ENCODE assay signal across 9 mouse cellular contexts in the genomic region with DNA sequence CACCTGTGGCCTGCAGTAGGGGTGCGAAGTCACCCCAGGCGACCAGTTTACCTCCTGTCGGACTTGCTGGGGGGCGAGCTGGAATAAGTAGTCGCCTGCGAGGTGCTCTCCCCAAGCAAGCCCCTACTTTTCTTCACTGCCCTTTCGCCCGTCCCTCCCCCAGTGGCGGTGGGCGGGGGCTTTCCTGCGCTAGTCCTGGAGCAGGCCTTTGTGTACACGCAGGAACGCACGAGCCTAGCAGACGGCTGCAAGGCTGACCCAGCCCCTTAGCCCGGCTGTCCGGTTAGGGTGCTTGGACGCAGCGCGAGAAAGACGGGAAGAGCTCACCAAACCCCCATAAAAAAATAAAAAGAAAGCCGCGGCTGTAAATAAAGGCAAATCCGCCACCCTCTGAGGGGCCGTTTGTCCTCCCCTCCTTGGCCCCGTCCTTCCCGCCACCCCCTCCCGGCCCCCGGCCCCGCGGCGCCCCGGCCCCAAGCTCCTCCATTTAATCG. TPM values are rescaled to one million over a fixed set of nuclear protein-coding genes. Genes with fewer than 3 reads are reported as not detected.
DNase-seq lines count a peak whose midpoint lies in the region; ATAC-seq lines count a peak whose summit lies in the region.
"Had no signal": no experiment of that assay in that cellular context is flagged by ENCODE, and none has a peak within 500 bp of the region (broad histone marks: within the 10 kb centered on the region; RNA-seq: fewer than 3 reads in every experiment).

No protein-coding gene starts in this region.

- H3K4me2 ChIP-seq in forebrain, embryonic 11.5 days (ENCODE audit: low read depth, low read length, severe bottlenecking): peak overlapping the region; percentile 78
- peak overlapping the region; percentile 70 for H3K4me2 ChIP-seq in heart, embryonic 14.5 days (ENCODE audit: low read length)
- H3K4me2 ChIP-seq in liver, embryonic 15.5 days: peak overlapping the region; percentile 79
- peak overlapping the region; percentile 45 for H3K4me2 ChIP-seq in neural tube, embryonic 11.5 days (ENCODE audit: low read depth)
- peak overlapping the region; percentile 83 for H3K4me2 ChIP-seq in stomach, embryonic 16.5 days (ENCODE audit: low read depth, low read length)

- peaks cover 15% of the 10 kb centered on the region for H3K4me1 ChIP-seq in forebrain, embryonic 11.5 days (replicated peaks; ENCODE audit: control insufficient read depth, insufficient read depth, low read length)
- peaks cover 14 to 22% of the 10 kb centered on the region in 2 experiments for H3K4me1 ChIP-seq in heart, embryonic 14.5 days (ENCODE audit: control insufficient read depth in 2 of 2, insufficient read depth in 2 of 2, low read length in 2 of 2)
- peaks cover 30% of the 10 kb centered on the region for H3K4me1 ChIP-seq in liver, embryonic 15.5 days (replicated peaks)
- H3K4me1 ChIP-seq in neural tube, embryonic 11.5 days (ENCODE audit: control insufficient read depth, insufficient read depth, low read length): 0 out of 2 replicates have a peak, but pooled peaks cover 6% of the 10 kb centered on the region
- H3K4me1 ChIP-seq in stomach, embryonic 16.5 days (ENCODE audit: control insufficient read depth, insufficient read depth, low read length): peaks cover 17% of the 10 kb centered on the region

- peak; percentile 76 for ATAC-seq in forebrain, embryonic 11.5 days (replicated peaks; ENCODE audit: low FRiP score)
- peak; percentile 66 for ATAC-seq in heart, embryonic 14.5 days (ENCODE audit: insufficient number of reproducible peaks, insufficient read depth, low FRiP score, low read depth)
- no peak for ATAC-seq in liver, embryonic 15.5 days (ENCODE audit: insufficient read depth)
- ATAC-seq in neural tube, embryonic 11.5 days (ENCODE audit: insufficient read depth, low FRiP score, low TSS enrichment): peak; percentile 70
- ATAC-seq in stomach, embryonic 16.5 days (ENCODE audit: insufficient read depth, low FRiP score): peak; percentile 75; the same call in 1 of the 2 replicates

- peak; percentile 79 for DNase-seq in layer of hippocampus, adult 11-12 months (ENCODE audit: low spot score)
- no peak for DNase-seq in layer of hippocampus, adult 9-10 months (ENCODE audit: low spot score)
- DNase-seq in forebrain, embryonic 11.5 days (ENCODE audit: low spot score): peak; percentile 93
- peak; percentile 92 for DNase-seq in kidney, postnatal 14 days
- DNase-seq in neural tube, embryonic 11.5 days (ENCODE audit: low spot score): peak; percentile 88

- H3K27me3 ChIP-seq in forebrain, embryonic 11.5 days (ENCODE audit: control insufficient read depth, insufficient read depth, low read length): no peaks in the 10 kb centered on the region
- H3K27me3 ChIP-seq in heart, embryonic 14.5 days (ENCODE audit: control insufficient read depth, insufficient read depth, low read length): no peaks in the 10 kb centered on the region
- H3K27me3 ChIP-seq in liver, embryonic 15.5 days: peaks cover 42% of the 10 kb centered on the region
- no peaks in the 10 kb centered on the region for H3K27me3 ChIP-seq in neural tube, embryonic 11.5 days (ENCODE audit: control insufficient read depth, insufficient read depth, low read length)
- no peaks in the 10 kb centered on the region for H3K27me3 ChIP-seq in stomach, embryonic 16.5 days (ENCODE audit: control insufficient read depth, insufficient read depth, low read length)
- H3K27me3 ChIP-seq: CH12.LX had no signal

- peak overlapping the region; percentile 92 for H3K9ac ChIP-seq in forebrain, embryonic 11.5 days (ENCODE audit: low read length)
- H3K9ac ChIP-seq in heart, embryonic 14.5 days (ENCODE audit: low read length): peak overlapping the region; percentile 89
- peak overlapping the region; percentile 52 for H3K9ac ChIP-seq in liver, embryonic 15.5 days
- peak overlapping the region; percentile 82 for H3K9ac ChIP-seq in neural tube, embryonic 11.5 days (ENCODE audit: low read length)
- H3K9ac ChIP-seq in stomach, embryonic 16.5 days (ENCODE audit: low read length): peak overlapping the region; percentile 91

- H3K27ac ChIP-seq in forebrain, embryonic 11.5 days (ENCODE audit: low read depth, low read length): peak overlapping the region; percentile 99
- H3K27ac ChIP-seq in heart, embryonic 14.5 days (replicated peaks in 1 of 2; ENCODE audit: control insufficient read depth in 1 of 2, insufficient read depth in 1 of 2, low read depth in 2 of 2, low read length in 2 of 2): peak overlapping the region; percentile 94 to 98
- H3K27ac ChIP-seq in liver, embryonic 15.5 days (replicated peaks): peak overlapping the region; percentile 80
- H3K27ac ChIP-seq in neural tube, embryonic 11.5 days (ENCODE audit: low read depth, low read length): peak overlapping the region; percentile 99
- peak overlapping the region; percentile 99 for H3K27ac ChIP-seq in stomach, embryonic 16.5 days (ENCODE audit: low read length)

- H3K9me3 ChIP-seq in forebrain, embryonic 11.5 days (ENCODE audit: control insufficient read depth, low read length): no peaks in the 10 kb centered on the region
- H3K9me3 ChIP-seq in heart, embryonic 14.5 days (ENCODE audit: control insufficient read depth, low read length): no peaks in the 10 kb centered on the region
- no peaks in the 10 kb centered on the region for H3K9me3 ChIP-seq in liver, embryonic 15.5 days (replicated peaks)
- no peaks in the 10 kb centered on the region for H3K9me3 ChIP-seq in neural tube, embryonic 11.5 days (ENCODE audit: control insufficient read depth, low read length)
- no peaks in the 10 kb centered on the region for H3K9me3 ChIP-seq in stomach, embryonic 16.5 days (replicated peaks; ENCODE audit: control insufficient read depth, low read length)

- WGBS in forebrain, embryonic 11.5 days: under 1% methylated on average over 33 of the region's 34 CpGs
- WGBS in heart, embryonic 14.5 days: under 1% methylated on average over 28 of the region's 34 CpGs
- WGBS in liver, embryonic 15.5 days (ENCODE audit: insufficient replicate concordance): 1% methylated on average over 33 of the region's 34 CpGs
- under 1% methylated on average over 26 of the region's 34 CpGs for WGBS in neural tube, embryonic 11.5 days
- under 1% methylated on average over 34 of the region's 34 CpGs for WGBS in stomach, embryonic 16.5 days

- peak overlapping the region; percentile 43 for H3K4me3 ChIP-seq in forebrain, embryonic 11.5 days (ENCODE audit: low read depth, low read length)
- H3K4me3 ChIP-seq in heart, embryonic 14.5 days (ENCODE audit: control insufficient read depth in 1 of 2, insufficient read depth in 1 of 2, low read depth in 1 of 2, low read length in 2 of 2): peak overlapping the region; percentile 50 to 51
- peak overlapping the region; percentile 82 for H3K4me3 ChIP-seq in liver, embryonic 15.5 days (replicated peaks)
- H3K4me3 ChIP-seq in neural tube, embryonic 11.5 days (ENCODE audit: low read depth, low read length): peak overlapping the region; percentile 39
- H3K4me3 ChIP-seq in stomach, embryonic 16.5 days (replicated peaks; ENCODE audit: low read length): peak overlapping the region; percentile 60

- H3K36me3 ChIP-seq in forebrain, embryonic 11.5 days (ENCODE audit: control insufficient read depth, insufficient read depth, low read length): no peaks in the 10 kb centered on the region; the same call in none of the 2 replicates
- H3K36me3 ChIP-seq in heart, embryonic 14.5 days (ENCODE audit: control insufficient read depth, insufficient read depth, low read length): peaks cover 30% of the 10 kb centered on the region
- H3K36me3 ChIP-seq in liver, embryonic 15.5 days (replicated peaks): peaks cover 29% of the 10 kb centered on the region
- peaks cover 6% of the 10 kb centered on the region for H3K36me3 ChIP-seq in neural tube, embryonic 11.5 days (ENCODE audit: control insufficient read depth, insufficient read depth, low read length)
- no peaks in the 10 kb centered on the region for H3K36me3 ChIP-seq in stomach, embryonic 16.5 days (ENCODE audit: control insufficient read depth, insufficient read depth, low read length)

RNA-seq across cellular contexts. Expression of gene Atp5g2, which starts 0.4 kb away (rescaled TPM):
- 52.7 and 58.4 TPM in 2 replicates for polyA plus RNA-seq in forebrain, embryonic 11.5 days (2014; fragmentation: Nextera tagmentation; extraction: Ambion mirVana)
- polyA plus RNA-seq in heart, embryonic 14.5 days (2014; fragmentation: Nextera tagmentation; extraction: Ambion mirVana): 98.6 and 118 TPM in 2 replicates
- polyA plus RNA-seq in liver, embryonic 15.5 days (2015; fragmentation: Nextera tagmentation; extraction: Ambion mirVana): 26.9 and 29.4 TPM in 2 replicates
- 64.9 and 66.5 TPM in 2 replicates for polyA plus RNA-seq in neural tube, embryonic 11.5 days (2014; fragmentation: Nextera tagmentation; extraction: Ambion mirVana)
- 53.3 and 54.2 TPM in 2 replicates for polyA plus RNA-seq in stomach, embryonic 16.5 days (2015; fragmentation: Nextera tagmentation; extraction: Ambion mirVana)

RNA-seq across cellular contexts. Expression of gene Atf7, which starts 46.5 kb away (rescaled TPM):
- 15.1 and 15.5 TPM in 2 replicates for polyA plus RNA-seq in forebrain, embryonic 11.5 days (2014; fragmentation: Nextera tagmentation; extraction: Ambion mirVana)
- 27.0 and 29.7 TPM in 2 replicates for polyA plus RNA-seq in heart, embryonic 14.5 days (2014; fragmentation: Nextera tagmentation; extraction: Ambion mirVana)
- polyA plus RNA-seq in liver, embryonic 15.5 days (2015; fragmentation: Nextera tagmentation; extraction: Ambion mirVana): 8.8 and 10.5 TPM in 2 replicates
- 14.2 and 18.4 TPM in 2 replicates for polyA plus RNA-seq in neural tube, embryonic 11.5 days (2014; fragmentation: Nextera tagmentation; extraction: Ambion mirVana)
- 40.6 and 40.8 TPM in 2 replicates for polyA plus RNA-seq in stomach, embryonic 16.5 days (2015; fragmentation: Nextera tagmentation; extraction: Ambion mirVana)

RNA-seq across cellular contexts. Expression of gene Gm28047, which starts 46.9 kb away (rescaled TPM):
- 0.37 TPM in 1 of 2 replicates, not detected in the other for polyA plus RNA-seq in forebrain, embryonic 11.5 days (2014; fragmentation: Nextera tagmentation; extraction: Ambion mirVana)
- not detected in 2 replicates for polyA plus RNA-seq in heart, embryonic 14.5 days (2014; fragmentation: Nextera tagmentation; extraction: Ambion mirVana)
- polyA plus RNA-seq in liver, embryonic 15.5 days (2015; fragmentation: Nextera tagmentation; extraction: Ambion mirVana): not detected in 2 replicates
- not detected in 2 replicates for polyA plus RNA-seq in neural tube, embryonic 11.5 days (2014; fragmentation: Nextera tagmentation; extraction: Ambion mirVana)
- not detected in 2 replicates for polyA plus RNA-seq in stomach, embryonic 16.5 days (2015; fragmentation: Nextera tagmentation; extraction: Ambion mirVana)

RNA-seq across cellular contexts. Expression of gene Calcoco1, which starts 50.2 kb away (rescaled TPM):
- 30.4 and 31.1 TPM in 2 replicates for polyA plus RNA-seq in forebrain, embryonic 11.5 days (2014; fragmentation: Nextera tagmentation; extraction: Ambion mirVana)
- 66.2 and 66.5 TPM in 2 replicates for polyA plus RNA-seq in heart, embryonic 14.5 days (2014; fragmentation: Nextera tagmentation; extraction: Ambion mirVana)
- 12.8 and 14.5 TPM in 2 replicates for polyA plus RNA-seq in liver, embryonic 15.5 days (2015; fragmentation: Nextera tagmentation; extraction: Ambion mirVana)
- 36.7 and 40.9 TPM in 2 replicates for polyA plus RNA-seq in neural tube, embryonic 11.5 days (2014; fragmentation: Nextera tagmentation; extraction: Ambion mirVana)
- polyA plus RNA-seq in stomach, embryonic 16.5 days (2015; fragmentation: Nextera tagmentation; extraction: Ambion mirVana): 36.8 and 37.7 TPM in 2 replicates
